Mouse (Mus musculus): ENCODE measurements around the gene Tapt1. TPM values are rescaled to one million over a fixed set of nuclear protein-coding genes. Genes with fewer than 3 reads are reported as not detected.

The Tapt1 gene
- polyA plus RNA-seq, 1 experiment from 2014 or later = 18.1 TPM

Other genes starting within 250 kb of the Tapt1 start
- 0.45 and 0.59 TPM in 2 replicates for gene Fgfbp1, start 244.8 kb downstream of the Tapt1 start, polyA plus RNA-seq (2015; fragmentation: Nextera tagmentation; extraction: Ambion mirVana)
- gene Prom1, start 124.6 kb downstream of the Tapt1 start, polyA plus RNA-seq (2015; fragmentation: Nextera tagmentation; extraction: Ambion mirVana) = 11.7 and 13.7 TPM in 2 replicates

Measured in heart, embryonic 13.5 days (tissue).